In the genomic region with DNA sequence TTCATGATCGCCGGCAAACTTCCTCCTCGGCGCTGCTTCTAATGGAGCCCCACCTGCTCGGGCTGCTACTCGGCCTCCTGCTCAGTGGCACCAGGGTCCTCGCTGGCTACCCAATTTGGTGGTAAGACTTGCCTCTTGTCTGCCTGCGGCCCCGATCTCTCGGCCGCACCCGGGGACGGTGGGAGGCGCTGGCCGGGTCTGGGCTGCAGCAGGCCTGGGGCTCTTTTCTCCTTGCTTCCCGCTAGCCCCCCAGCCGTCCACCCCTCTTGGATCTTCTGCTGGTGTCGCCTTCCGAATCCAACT, we compare ENCODE assay signal across 9 mouse cellular contexts. TPM values are rescaled to one million over a fixed set of nuclear protein-coding genes. Genes with fewer than 3 reads are reported as not detected.
DNase-seq lines count a peak whose midpoint lies in the region; ATAC-seq and TF ChIP-seq lines count a peak whose summit lies in the region.
"Had no signal": no experiment of that assay in that cellular context is flagged by ENCODE, and none has a peak within 500 bp of the region (broad histone marks: within the 10 kb centered on the region; RNA-seq: fewer than 3 reads in every experiment).

No protein-coding gene starts in this region.

- H3K4me1 ChIP-seq in heart, embryonic 13.5 days = peaks cover 33% of the 10 kb centered on the region
- H3K4me1 ChIP-seq in ES-E14 (ENCODE audit: control insufficient read depth in 2 of 2, insufficient read depth in 2 of 2, low read length in 2 of 2, poor library complexity in 1 of 2) = peaks cover 0 to 18% of the 10 kb centered on the region in 2 experiments; a peak in 2 of 4 replicates
- H3K4me1 ChIP-seq in hindbrain, embryonic 11.5 days (replicated peaks; ENCODE audit: control insufficient read depth, insufficient read depth, low read length) = peaks cover 17% of the 10 kb centered on the region
- peaks cover 37% of the 10 kb centered on the region for H3K4me1 ChIP-seq in midbrain, embryonic 11.5 days (ENCODE audit: control insufficient read depth, insufficient read depth, low read length)

- peaks cover 99% of the 10 kb centered on the region for H3K27me3 ChIP-seq in heart, embryonic 13.5 days (replicated peaks)
- peaks cover 71% of the 10 kb centered on the region for H3K27me3 ChIP-seq in hindbrain, embryonic 11.5 days (ENCODE audit: control insufficient read depth, insufficient read depth, low read length)
- peaks cover 62% of the 10 kb centered on the region for H3K27me3 ChIP-seq in midbrain, embryonic 11.5 days (ENCODE audit: control insufficient read depth, insufficient read depth, low read length)

- WGBS in heart, embryonic 13.5 days = 1% methylated on average over 19 of the region's 19 CpGs
- 0% methylated on average over 19 of the region's 19 CpGs for WGBS in hindbrain, embryonic 11.5 days
- under 1% methylated on average over 19 of the region's 19 CpGs for WGBS in midbrain, embryonic 11.5 days

- no peaks in the 10 kb centered on the region for H3K9me3 ChIP-seq in heart, embryonic 13.5 days
- no peaks in the 10 kb centered on the region for H3K9me3 ChIP-seq in ES-E14 (ENCODE audit: control insufficient read depth, insufficient read depth, low read depth, low read length)
- no peaks in the 10 kb centered on the region for H3K9me3 ChIP-seq in hindbrain, embryonic 11.5 days (ENCODE audit: control insufficient read depth, low read length)
- no peaks in the 10 kb centered on the region for H3K9me3 ChIP-seq in midbrain, embryonic 11.5 days (ENCODE audit: control insufficient read depth, low read length)

- no peak for ATAC-seq in heart, embryonic 13.5 days (ENCODE audit: extremely low read depth, insufficient number of reproducible peaks, low FRiP score, low TSS enrichment)
- peak; percentile 42; the same call in 1 of the 2 replicates for ATAC-seq in hindbrain, embryonic 11.5 days (ENCODE audit: low FRiP score)
- peak; percentile 38; the same call in 1 of the 2 replicates for ATAC-seq in midbrain, embryonic 11.5 days (ENCODE audit: low FRiP score)

- in situ Hi-C loops in ES-E14 (cut with MboI; ENCODE audit: low sequenced_read_pairs in 2 of 2, unreplicated experiment in 2 of 2) = no loop called here

- peak overlapping the region; percentile 63 for H3K4me2 ChIP-seq in heart, embryonic 13.5 days
- H3K4me2 ChIP-seq in hindbrain, embryonic 11.5 days (replicated peaks; ENCODE audit: low read depth, low read length) = peak overlapping the region; percentile 83
- H3K4me2 ChIP-seq in midbrain, embryonic 11.5 days = peak overlapping the region; percentile 66

- H3K27ac ChIP-seq in heart, embryonic 13.5 days (replicated peaks) = no peak overlapping the region
- H3K27ac ChIP-seq in ES-E14 (ENCODE audit: insufficient read depth, low read depth, low read length, poor library complexity, severe bottlenecking) = no peak overlapping the region
- H3K27ac ChIP-seq in hindbrain, embryonic 11.5 days (ENCODE audit: low read depth, low read length) = no peak overlapping the region
- peak overlapping the region; percentile 25; the same call in 1 of the 2 replicates for H3K27ac ChIP-seq in midbrain, embryonic 11.5 days (ENCODE audit: low read depth, low read length)
- H3K27ac ChIP-seq: liver, embryonic 14.5 days had no signal

- H3K4me3 ChIP-seq in heart, embryonic 13.5 days = peak overlapping the region; percentile 40
- H3K4me3 ChIP-seq in ES-E14 (ENCODE audit: insufficient read depth in 1 of 2, low read depth in 1 of 2, low read length in 2 of 2, poor library complexity in 1 of 2, severe bottlenecking in 1 of 2) = peak overlapping the region; percentile 57 to 60
- peak overlapping the region; percentile 48 for H3K4me3 ChIP-seq in hindbrain, embryonic 11.5 days (ENCODE audit: low read depth, low read length)
- H3K4me3 ChIP-seq in midbrain, embryonic 11.5 days (ENCODE audit: low read depth, low read length) = peak overlapping the region; percentile 54

- no peak for DNase-seq in heart, postnatal 10 days
- DNase-seq in ES-E14 (ENCODE audit: low read depth, low spot score) = no peak
- DNase-seq in hindbrain, embryonic 11.5 days (ENCODE audit: low spot score) = no peak
- peak; percentile 96 for DNase-seq in midbrain, embryonic 11.5 days (ENCODE audit: low spot score, missing footprints)
- DNase-seq in right cerebral cortex, adult 18-20 months = no peak
- no peak for DNase-seq in layer of hippocampus, adult 9-10 months (ENCODE audit: low spot score)
- DNase-seq in adrenal gland, postnatal 4 days (ENCODE audit: low spot score in 2 of 2) = no peak

- no peak overlapping the region for H3K9ac ChIP-seq in heart, embryonic 13.5 days
- no peak overlapping the region for H3K9ac ChIP-seq in ES-E14 (ENCODE audit: insufficient read depth, low read depth, low read length, poor library complexity, severe bottlenecking)
- H3K9ac ChIP-seq in hindbrain, embryonic 11.5 days (ENCODE audit: low read depth, low read length) = peak overlapping the region; percentile 56
- peak overlapping the region; percentile 70 for H3K9ac ChIP-seq in midbrain, embryonic 11.5 days (ENCODE audit: low read length)
- H3K9ac ChIP-seq: liver, embryonic 14.5 days had no signal

- intact Hi-C loops in heart, postnatal 10 days (cut with DNase I) = no loop called here

- H3K36me3 ChIP-seq in heart, embryonic 13.5 days = no peaks in the 10 kb centered on the region
- no peaks in the 10 kb centered on the region for H3K36me3 ChIP-seq in ES-E14 (ENCODE audit: control insufficient read depth, insufficient read depth, low read length, poor library complexity, severe bottlenecking)
- no peaks in the 10 kb centered on the region for H3K36me3 ChIP-seq in hindbrain, embryonic 11.5 days (ENCODE audit: control insufficient read depth, insufficient read depth, low read length)
- no peaks in the 10 kb centered on the region for H3K36me3 ChIP-seq in midbrain, embryonic 11.5 days (ENCODE audit: control insufficient read depth, insufficient read depth, low read length)

TF ChIP-seq in ES-E14, 5 proteins besides CTCF, POLR2A, EP300 and RAD21:
- TF ChIP-seq ZC3H11A (IDR thresholded peaks at IDR 0.05; ENCODE audit: borderline replicate concordance, low read depth, low read length) = no peak
- no peak for TF ChIP-seq CHD2 (IDR thresholded peaks at IDR 0.05; ENCODE audit: low read depth, low read length)
- no peak for TF ChIP-seq HCFC1 (IDR thresholded peaks at IDR 0.05; ENCODE audit: borderline replicate concordance, insufficient read depth, low read length)
- no peak for TF ChIP-seq ZNF384 (IDR thresholded peaks at IDR 0.05; ENCODE audit: low read depth, low read length)
- no peak for TF ChIP-seq MAFK (IDR thresholded peaks at IDR 0.05; ENCODE audit: insufficient read depth, low read depth, low read length)
TF ChIP-seq in ES-E14: peak in this region for 0.

RNA-seq across cellular contexts. Expression of a gene that starts 0.2 kb away (rescaled TPM):
- polyA plus RNA-seq in heart, embryonic 13.5 days (2015; fragmentation: Nextera tagmentation; extraction: Ambion mirVana) = not detected in 2 replicates
- total RNA-seq in heart, postnatal 10 days (2021) = not detected
- total RNA-seq in ES-E14 (2012; rRNA removed) = 6.0 and 7.5 TPM in 2 replicates
- polyA plus RNA-seq in hindbrain, embryonic 11.5 days (2014; fragmentation: Nextera tagmentation; extraction: Ambion mirVana) = 9.8 and 10.8 TPM in 2 replicates
- polyA plus RNA-seq in midbrain, embryonic 11.5 days (2014; fragmentation: Nextera tagmentation; extraction: Ambion mirVana) = 13.8 and 14.2 TPM in 2 replicates
- total RNA-seq in adrenal gland, postnatal 4 days (2021) = under 1 TPM; 0.11 to 0.42 TPM

RNA-seq across cellular contexts. Expression of a gene that starts 24.6 kb away (rescaled TPM):
- polyA plus RNA-seq in heart, embryonic 13.5 days (2015; fragmentation: Nextera tagmentation; extraction: Ambion mirVana) = 0.80 and 0.91 TPM in 2 replicates
- 1 to 10 TPM in 1 of 2 experiments, under 1 TPM in 1; 0.82 to 1.1 TPM for total RNA-seq in heart, postnatal 10 days (2021)
- 0.09 and 0.11 TPM in 2 replicates for total RNA-seq in ES-E14 (2012; rRNA removed)
- 0.36 and 0.39 TPM in 2 replicates for polyA plus RNA-seq in hindbrain, embryonic 11.5 days (2014; fragmentation: Nextera tagmentation; extraction: Ambion mirVana)
- 0.25 and 0.36 TPM in 2 replicates for polyA plus RNA-seq in midbrain, embryonic 11.5 days (2014; fragmentation: Nextera tagmentation; extraction: Ambion mirVana)
- 1 to 10 TPM in 1 of 2 experiments, under 1 TPM in 1; 0.28 to 1.1 TPM for total RNA-seq in adrenal gland, postnatal 4 days (2021)

Comparison
In these comparisons a context has a peak if more than half of its experiments do, and no peak if none do; other contexts are left out.
1. H3K9ac ChIP-seq: peak in hindbrain, embryonic 11.5 days (single experiment) and midbrain, embryonic 11.5 days (single experiment); none in heart, embryonic 13.5 days (single experiment) and ES-E14 (single experiment).
2. Peak in every context shown above with its lines, with median percentiles within 50 percentile points of each other: H3K4me2 ChIP-seq and H3K4me3 ChIP-seq.